Mouse (Mus musculus): ENCODE measurements at regions not wholly inside any gene's neighbourhood (a gene's known extent, or its start where the extent isn't known, plus 50 kb on each side); places are given as distances from the start of the nearest gene placed in this dataset.
"Not testable (repeated sequence)": the region's sequence is repeated elsewhere in the genome, so short reads cannot be mapped to it uniquely, and the experiment has no call there.

DNA sequence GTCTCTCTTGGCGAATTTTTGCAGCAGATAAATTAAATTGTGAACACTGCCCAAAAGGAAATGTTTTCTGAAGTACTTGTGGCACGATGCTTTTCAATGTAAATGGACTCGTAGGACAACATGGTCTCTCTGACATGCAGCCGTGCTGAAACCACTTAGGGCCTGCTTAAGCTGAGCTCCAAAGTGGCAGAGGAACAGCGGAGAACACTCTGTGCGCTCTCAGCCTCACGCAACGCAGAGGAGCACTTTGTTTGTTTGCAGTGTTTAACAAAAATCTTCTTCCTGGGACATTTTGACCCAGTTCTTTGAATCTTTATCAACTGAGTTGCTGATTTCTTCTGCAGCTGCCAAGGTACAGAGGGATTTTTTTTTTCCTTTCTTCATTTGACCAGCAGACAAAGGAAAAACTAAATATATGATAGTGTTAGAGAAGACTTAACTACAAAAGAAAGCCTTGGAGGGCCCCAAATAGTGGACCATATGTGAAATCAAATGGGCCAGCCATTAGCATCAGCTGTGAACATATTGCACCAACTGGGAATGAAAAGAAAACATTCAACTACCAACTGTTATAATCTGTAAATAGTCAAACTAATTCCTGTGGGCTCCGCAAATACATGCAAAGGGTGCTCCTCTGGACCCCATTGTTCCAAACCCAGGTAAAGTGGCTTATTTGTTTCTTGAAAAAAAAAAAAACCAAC is 639.5 kb downstream of the Rwdd3 start:
- peak; percentile 41; the same call in 1 of the 2 replicates for ATAC-seq (ENCODE audit: low TSS enrichment)

DNA sequence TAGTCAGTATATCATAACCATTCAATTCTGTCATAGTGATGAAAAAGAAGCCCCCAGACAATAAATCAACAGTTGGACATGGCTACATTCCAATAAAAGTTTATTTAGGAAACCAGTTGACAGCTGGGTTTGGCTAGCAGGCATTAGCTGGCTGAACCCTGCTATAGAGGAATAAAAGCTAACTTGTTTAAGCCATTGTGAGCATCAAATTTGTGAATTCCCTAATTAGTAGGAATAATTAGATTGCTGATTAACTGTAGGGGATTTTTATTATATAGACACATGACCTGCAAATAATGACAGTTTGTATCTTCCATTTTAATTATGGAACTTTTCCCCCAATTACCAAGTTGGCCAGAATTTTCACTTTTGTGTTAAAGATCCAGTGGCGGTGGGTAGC is 659.8 kb downstream of the Rwdd3 start:
- no peak for ATAC-seq (ENCODE audit: low TSS enrichment)

DNA sequence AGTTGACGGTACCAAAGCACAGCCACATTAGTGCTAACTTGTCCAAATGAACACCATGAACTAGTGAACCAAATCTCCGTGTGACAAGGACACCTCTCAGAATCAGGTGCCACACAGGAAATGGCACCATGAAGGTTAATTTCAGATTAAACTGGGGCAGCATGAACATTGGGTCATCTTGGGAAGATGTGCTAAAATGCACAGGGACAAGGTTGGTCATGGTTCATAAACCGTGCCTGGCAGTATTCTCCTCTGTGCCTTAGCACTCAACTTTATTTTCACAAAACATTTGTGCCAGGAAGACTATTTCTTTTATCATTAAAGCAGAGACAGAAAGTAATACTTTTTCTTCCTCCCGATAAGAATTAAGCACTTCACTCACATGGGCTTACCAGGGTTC is 672.6 kb downstream of the Rwdd3 start:
- ATAC-seq (ENCODE audit: low TSS enrichment), result no peak

DNA sequence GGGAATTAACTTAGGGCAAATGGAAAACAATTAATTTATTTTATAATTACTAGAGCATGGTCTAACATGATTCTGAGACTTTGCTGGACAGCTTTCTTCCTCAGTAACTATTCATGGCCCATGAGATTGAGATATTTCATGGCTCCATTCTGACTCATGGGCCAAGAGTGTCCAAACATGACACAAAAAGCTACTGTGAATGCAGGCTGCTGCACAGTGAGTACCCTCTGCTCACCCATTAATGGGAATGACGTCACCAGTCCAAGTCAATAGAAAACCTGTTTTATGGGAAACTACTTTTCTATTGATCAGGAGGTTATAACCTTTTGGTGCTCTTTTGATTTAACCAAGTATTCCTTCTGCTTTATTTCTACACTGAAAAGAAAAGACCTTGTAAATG is 693.6 kb downstream of the Rwdd3 start:
- ATAC-seq (ENCODE audit: low TSS enrichment), result no peak

DNA sequence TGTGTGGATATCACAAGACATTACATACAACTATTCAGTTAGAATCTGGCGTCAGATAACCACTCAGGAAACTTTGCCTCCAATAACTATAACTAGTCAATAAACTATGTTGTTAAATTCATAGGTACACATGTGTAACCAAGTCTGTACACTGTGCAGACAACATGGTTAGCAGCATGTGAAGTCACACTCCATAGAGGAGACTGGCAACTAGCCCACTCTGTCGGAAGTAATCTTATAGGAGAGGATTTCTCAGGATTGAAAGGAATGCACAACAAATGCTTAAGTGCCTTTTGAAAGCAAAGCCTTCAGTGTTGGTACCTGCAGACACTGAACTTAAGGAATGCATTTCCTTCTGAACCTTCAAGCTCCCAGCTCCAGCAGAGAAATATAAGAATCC is 693.0 kb upstream of the Ptbp2 start:
- ATAC-seq (ENCODE audit: low TSS enrichment), result no peak

DNA sequence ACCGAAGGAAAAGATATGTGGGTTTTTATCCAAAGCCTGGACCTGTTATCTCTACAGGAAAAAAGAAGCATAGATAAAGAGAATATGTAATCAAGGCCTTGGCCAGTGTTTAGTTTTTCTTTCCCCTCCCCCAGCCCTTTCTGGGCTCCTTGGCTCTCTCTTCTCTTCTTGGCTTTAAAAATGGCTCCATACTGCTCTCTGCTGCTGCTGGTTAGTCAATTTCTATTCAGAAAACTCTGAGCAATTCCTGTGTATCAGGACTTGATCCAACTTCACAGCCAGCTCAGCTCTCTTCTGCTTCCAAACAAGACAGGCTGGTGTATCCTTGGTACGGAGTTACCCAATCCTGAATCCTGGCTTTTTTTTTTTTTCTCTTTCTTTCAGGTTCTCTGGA is 689.4 kb upstream of the Ptbp2 start:
- peak; percentile 99 for ATAC-seq (ENCODE audit: low TSS enrichment)

DNA sequence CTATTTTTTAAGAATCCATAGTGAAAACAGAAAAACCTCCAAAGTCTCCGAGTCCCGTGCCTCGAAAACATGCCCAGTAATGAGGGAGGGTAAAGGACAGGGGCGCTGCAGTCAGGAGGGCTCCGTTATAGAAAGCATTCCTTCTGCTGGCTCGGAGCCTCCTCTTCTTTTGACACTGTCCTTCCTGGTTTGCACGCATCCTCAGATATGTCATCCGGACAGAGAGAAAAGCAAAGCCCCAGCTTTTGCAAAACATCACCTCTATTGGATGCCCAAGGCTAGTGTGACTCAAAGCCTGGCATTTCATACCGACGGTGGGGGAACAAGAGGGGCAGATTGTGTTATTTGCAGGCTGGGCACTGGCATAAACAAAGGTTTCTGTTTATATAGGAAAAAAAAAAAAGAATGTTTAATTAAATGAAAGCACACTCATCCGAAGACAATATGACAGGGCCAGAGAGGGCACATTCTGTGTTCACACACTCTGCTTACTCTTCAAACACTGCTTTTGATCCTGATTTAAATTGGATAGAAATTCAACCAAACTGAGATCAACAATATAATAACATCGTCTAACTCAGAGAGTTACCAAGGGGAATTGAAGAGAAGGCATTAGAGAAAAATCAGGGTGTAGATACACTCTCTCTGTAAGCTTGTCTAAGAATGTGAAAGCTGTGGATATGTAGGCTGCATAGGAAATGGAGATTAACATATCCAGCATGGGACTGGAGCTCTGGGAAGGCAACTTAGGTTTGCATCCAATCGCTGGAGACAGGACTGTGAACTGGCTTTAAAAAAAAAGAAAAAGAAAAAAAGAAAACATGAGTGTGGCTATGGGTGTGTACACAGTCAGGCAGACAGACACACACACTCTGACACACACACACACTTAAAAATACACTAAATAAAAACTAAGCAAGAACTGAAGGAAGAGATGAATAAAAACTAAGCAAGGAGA is 688.7 kb upstream of the Ptbp2 start:
- ATAC-seq (ENCODE audit: low TSS enrichment), result peak; percentile 38

DNA sequence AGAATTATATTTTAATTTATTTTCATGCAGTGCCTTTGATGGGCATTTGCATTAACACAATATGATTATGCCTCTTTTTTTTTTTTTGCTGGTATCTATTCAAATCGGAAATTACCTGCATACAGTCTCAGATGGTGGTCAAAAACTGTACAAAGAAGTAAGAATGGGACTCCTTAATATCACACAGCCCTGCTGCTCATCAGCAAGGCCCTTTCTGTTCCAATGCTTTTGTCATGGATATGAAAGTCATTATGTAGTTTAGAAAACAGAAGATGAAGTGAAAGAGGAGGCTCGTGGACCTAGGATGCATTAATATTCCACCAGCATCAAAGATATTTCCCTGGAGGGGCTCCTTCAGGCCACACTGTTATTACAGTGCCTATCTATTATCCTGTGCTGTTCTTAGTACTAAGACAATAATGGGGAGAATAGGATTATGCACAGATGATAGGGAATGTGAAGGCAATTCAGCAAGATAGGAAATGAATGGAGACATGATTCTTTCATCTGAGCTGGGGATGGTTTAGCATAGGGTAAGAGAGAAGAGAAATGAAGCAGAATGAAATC is 687.7 kb upstream of the Ptbp2 start:
- ATAC-seq (ENCODE audit: low TSS enrichment), result no peak

DNA sequence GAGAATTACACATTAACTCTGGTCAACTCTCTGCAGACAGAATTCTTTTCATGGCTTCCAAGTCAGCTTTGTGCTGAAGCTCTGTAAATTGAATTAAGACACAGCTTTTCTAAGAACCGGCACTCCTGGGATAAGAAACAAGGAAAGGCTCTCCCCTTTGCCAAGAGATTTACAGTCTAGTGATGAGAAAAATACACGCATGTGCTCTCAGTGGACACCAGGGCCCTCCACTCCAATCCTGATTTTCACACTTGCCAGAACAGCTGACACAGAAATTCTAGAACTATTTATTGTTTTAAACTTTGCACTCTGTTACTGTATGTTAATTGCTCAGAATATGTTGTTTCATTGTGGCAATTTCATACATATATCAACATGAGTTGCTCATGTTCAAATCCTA is 684.6 kb upstream of the Ptbp2 start:
- no peak for ATAC-seq (ENCODE audit: low TSS enrichment)

DNA sequence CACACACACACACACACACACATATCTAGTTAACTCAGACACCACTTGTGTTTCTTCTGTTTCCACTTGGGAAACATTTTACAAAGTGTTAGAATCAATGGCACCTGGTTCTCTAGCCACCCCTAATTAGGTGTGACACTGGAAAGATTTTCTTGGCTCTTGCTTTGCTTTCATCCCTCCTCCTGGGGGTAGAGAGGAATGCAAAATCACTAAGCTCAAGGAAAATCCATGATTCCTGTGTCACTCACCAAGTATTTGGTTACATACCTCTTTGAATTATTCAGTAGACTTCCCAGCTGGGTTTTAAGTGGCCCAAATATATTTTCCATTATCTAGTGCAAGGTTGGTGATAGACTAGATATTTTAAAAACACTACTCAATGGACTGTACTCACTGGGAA is 676.5 kb upstream of the Ptbp2 start:
- ATAC-seq (ENCODE audit: low TSS enrichment), result no peak

DNA sequence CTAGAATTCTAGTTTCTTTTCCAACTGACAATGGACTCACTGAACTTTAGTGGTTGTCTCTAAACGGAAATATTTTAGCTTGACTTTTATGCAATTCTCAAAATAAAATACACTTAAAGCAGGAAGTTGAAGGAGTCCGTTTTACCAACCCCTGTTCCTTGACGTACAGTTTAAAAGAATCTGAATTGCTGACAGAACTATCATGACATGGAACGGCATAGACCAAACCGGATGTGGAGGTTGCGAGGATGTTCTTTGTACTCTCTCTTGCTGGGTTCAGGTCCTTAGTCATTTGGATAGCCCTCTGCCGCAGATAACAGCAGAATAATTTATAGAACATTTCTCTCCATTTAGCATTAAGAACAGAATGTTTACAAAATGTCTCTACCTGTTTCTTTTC is 673.6 kb upstream of the Ptbp2 start:
- ATAC-seq (ENCODE audit: low TSS enrichment), result no peak

DNA sequence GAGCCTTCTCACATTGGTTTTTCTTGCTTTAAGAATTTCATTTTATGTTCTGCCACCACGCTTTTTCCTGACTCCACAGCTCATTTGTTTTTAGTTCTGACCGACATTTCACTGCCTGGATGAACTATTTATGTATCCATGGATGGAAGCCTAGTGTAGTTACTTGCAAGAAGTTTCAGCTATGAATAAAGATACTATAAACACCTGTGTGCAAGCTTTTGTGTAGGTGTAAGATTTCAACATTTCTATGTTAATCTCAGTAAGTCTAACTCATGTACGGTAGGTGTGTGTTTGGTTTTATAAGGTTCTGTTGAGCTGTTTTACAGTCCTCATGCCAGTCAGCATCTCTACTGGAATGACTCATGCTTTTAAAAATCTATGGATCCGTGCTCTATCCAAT is 656.9 kb upstream of the Ptbp2 start:
- ATAC-seq (ENCODE audit: low TSS enrichment), result peak; percentile 96

DNA sequence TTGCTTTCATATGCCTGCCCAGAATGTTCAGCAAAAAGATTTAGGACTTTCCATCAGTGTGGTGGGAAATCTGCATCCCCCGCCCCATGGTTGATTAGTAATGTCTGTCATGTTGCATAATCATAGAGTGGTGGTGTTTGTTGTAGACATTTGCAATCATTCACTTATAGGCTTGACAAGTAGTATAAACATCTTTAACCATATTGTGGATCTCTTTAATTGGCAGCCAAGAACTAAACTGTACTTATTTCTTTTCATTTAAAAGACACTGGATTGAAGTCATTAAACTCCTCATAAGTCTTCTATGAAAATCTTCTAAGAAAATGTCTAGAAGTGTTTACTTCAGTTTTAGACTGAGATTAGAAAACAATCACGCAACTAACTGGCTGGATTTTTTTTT is 646.0 kb upstream of the Ptbp2 start:
- ATAC-seq (ENCODE audit: low TSS enrichment), result no peak

DNA sequence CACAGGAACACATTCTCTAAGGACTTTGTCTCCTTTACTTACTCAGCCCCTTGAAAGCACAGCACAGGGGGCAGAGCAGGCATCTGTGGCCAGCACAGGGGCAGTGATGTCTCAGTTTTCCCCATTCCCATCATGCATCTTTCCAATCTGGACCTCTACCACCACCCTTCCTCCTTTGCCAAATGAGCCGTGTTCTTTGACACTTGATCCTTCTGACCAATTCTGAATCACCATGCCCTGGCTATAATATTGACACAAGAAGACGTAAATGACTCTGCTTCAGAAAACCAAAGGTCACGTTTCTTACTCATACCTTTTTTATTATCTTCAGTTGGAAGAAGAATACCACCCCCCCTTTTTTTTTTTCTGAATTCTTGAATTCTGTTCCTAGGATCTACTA is 632.4 kb upstream of the Ptbp2 start:
- no peak for ATAC-seq (ENCODE audit: low TSS enrichment)

DNA sequence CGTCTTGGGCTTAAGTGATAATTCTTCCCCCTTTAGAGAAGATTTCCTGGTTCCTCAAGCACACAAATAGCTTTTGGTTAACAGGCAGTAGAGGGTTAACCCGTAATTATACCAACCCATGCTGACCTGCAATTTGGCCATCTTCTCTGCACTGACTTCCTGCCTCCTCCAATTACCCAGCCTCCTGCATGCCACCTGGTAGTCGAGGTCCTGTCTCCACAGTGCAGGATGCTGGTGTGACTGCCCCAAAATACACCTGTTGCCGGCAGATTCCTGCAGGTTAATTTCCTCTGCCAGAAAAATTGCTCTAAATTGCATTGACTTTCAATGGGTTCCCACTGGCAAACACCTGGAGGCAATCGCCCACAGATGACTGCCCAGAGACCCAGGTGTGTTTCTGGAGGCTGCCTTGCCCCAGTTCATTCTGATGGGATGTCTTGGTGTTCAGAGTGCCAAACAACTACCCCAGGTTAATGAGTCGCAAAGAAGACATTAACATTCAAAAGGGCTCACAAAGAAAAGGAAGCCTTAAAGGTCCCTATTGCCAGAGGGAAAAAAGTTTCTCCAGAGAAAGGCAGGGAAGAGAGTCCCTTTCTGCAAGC is 591.5 kb upstream of the Ptbp2 start:
- ATAC-seq (ENCODE audit: low TSS enrichment), result no peak

DNA sequence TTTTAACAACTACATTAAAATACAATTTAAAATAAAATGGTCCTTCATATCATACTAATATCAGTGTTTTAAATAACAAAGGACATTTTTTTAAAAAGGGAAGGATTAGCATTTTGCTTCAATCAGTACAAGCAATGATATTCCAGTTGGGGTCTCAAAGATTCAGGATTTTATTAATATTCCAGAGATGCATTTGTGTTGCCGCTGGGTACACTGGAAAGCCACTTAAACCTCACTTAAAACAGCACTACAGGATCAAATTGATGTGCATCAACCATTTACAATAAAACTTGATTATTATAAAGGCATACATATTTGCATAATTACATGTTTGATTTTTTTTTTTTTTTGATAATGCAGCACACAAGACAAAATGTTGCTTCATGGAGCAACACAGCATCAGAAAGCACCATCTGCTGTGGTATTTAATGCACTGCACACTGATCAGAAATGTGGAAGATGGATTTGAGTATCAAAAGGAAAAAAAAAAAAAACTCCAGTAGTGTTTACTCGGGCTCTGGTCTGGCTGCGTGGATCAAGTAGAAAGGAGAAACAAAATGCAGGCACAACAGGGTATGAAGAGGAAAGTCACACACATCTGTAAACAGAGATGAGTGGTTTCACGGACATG is 558.6 kb upstream of the Ptbp2 start:
- ATAC-seq (ENCODE audit: low TSS enrichment), result no peak

DNA sequence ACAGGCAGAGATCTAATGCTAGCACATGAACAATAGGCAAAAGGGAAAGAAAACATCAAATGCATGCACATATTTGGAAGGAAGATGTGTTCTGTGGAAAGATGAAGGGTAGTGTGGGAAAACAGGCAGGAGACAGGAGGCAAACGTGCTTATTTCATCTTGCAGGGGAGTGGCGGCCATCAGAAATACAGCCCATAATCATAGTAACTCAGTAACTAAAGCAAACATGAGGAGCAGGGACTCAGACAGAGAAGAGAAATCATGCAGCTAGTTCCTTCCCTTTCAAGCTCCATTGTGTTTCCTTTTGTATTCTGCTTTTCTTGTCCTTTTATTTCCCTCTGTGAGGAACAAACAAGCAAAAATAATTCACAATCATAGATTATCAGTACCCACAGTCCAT is 557.6 kb upstream of the Ptbp2 start:
- no peak for ATAC-seq (ENCODE audit: low TSS enrichment)

DNA sequence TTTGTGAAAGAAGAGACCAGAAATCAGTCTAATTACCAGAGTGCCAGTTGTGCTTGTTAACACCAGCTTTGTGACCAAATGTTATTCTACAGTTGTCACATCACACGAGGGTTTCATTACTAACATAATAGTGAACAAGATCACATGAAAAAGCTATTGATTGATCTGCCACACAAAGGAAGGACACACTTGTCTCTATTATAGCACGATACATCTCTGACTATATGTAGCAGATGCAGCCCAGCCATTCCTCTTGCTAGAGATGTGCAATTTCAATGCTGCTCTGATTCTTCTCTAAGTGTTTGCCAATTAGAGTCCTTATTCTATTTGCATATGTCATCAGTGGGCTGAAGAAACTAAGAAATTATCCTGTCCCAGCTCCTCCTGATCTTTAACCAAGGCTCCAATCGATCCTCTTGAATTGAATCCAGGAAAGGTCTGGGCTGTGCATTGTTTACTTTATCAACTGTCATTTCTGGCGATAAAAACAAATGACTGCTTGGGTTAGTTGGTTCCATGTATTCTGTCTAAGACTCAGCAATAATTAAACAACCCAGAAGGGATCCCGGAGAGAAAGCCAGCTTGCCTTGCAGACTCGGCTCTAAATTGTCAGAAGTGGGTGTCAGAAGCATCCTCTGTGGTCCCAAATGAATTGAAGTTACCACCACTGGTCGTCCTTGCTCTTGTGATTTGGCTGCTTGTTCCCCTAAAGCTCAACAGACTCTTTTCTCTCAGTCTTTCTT is 551.7 kb upstream of the Ptbp2 start:
- no peak for ATAC-seq (ENCODE audit: low TSS enrichment)

DNA sequence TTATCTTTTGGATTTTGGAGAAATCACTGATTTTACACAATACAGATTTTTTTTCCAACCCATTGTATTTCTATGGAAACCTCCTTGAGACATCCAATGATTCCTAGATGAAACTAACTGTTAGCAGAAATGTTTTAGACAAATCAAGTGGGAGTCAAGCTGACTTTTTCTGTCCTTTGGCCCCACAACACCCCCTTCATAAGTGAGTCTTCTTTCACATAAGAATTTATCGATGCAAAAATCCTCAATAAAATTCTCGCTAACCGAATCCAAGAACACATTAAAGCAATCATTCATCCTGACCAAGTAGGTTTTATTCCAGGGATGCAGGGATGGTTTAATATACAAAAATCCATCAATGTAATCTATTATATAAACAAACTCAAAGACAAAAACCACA is 522.8 kb upstream of the Ptbp2 start:
- not testable (repeated sequence) for ATAC-seq (ENCODE audit: low TSS enrichment)

DNA sequence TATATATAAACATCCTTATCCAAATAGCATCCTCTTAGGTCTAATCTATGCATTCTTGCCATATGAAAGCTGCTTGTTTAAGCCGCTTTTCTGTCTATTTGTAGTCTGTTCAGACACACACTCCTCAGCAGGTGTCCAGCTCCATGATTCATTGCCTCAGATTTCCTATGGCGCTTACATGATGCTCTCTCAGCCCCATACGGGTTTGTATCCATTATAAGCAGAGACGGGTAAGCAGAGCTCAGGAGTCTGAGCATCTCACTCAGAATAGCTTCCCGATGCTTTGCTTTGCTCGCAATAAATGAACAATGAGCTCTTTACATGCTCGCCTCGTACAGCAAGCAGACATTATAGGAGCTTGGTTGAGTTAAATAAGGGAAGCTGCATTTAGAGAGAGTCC is 521.3 kb upstream of the Ptbp2 start:
- ATAC-seq (ENCODE audit: low TSS enrichment), result no peak

Measured in frontal cortex, adult (tissue).